Mouse (Mus musculus) kidney, adult 2 months (tissue): Measurements from ENCODE around the gene Col9a3.

Source experiments
- CTCF ChIP-seq: fragments of 200-500 bp; conservative IDR thresholded peaks from 2 replicates; pipeline ENCODE4 v1.5.1; 2011; ENCODE audit warnings: low read depth, mild to moderate bottlenecking, control low read depth, low read length, moderate library complexity, mixed read lengths; ENCODE audit not compliant: insufficient read depth, insufficient read length
- POLR2A ChIP-seq: fragments of 200-500 bp; IDR thresholded peaks from one replicate; pipeline ENCODE4 v1.6.1; 2011; ENCODE audit warnings: low read depth, low read length, control low read depth

DNA sequence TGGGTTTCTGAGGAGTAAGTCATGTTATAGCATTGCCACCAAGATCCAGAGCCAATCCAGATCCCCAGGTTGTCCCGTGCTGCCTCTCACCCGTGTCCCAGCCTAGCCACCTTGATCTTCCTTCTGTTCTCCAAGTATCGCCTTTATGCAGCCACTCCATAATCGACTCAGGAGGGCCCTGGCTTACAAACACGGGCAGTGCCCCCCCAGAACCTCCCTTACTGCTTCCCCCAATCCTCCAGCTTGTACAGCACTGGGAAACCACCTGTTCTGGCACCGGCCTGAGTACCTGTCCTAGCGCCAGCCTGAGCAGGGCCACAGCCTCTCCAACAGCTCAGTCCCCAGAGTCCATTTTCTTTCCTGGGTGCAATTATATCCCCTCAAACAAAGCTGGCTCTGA lies 57.1 kb downstream of the Col9a3 start:
- TF ChIP-seq CTCF: no peak
- no peak for TF ChIP-seq POLR2A
